Mouse (Mus musculus) Patski (cell line): ENCODE data around the gene Smim22. TPM values are rescaled to one million over a fixed set of nuclear protein-coding genes. Genes with fewer than 3 reads are reported as not detected.

Source experiments
- ATAC-seq: fragments of 100-300 bp; one replicate; pipeline ENCODE4 v1.8.0; 2021
- CTCF ChIA-PET: fragments of 350-600 bp; sonication (Branson Sonifier 250); formaldehyde crosslinking; loops from one replicate; lab custom pipeline; 2022; ENCODE audit warnings: inconsistent platforms; lab: Charles Lee
- POLR2A ChIA-PET: fragments of 350-600 bp; sonication (Branson Sonifier 250); formaldehyde crosslinking; loops from one replicate; lab custom pipeline; 2022; ENCODE audit warnings: antibody characterized with exemption, inconsistent platforms; lab: Charles Lee
- DNase-seq: peaks from one replicate; pipeline ENCODE4 v3.0.0-alpha.2; 2011; ENCODE audit warnings: low read depth, low spot score
- H3K27me3 ChIP-seq: fragments of 371-371 bp; one replicate; pipeline ENCODE4 v1.5.1; 2021
- CTCF ChIP-seq: fragments of 100-300 bp; IDR thresholded peaks from one replicate; pipeline ENCODE4 v1.5.1; 2021
- in situ Hi-C: fragments of 300-500 bp; cut with MboI; formaldehyde crosslinking; loops from 3 replicates; pipeline ENCODE4 v1.11.1; 2018; ENCODE audit warnings: low pct_unique_long_range_greater_than_20kb, mixed read lengths
- polyA plus RNA-seq: library from polyadenylated mRNA; unstranded; gene quantifications from one replicate; pipeline ENCODE4 v1.2.3, GENCODE M21; 2021

The Smim22 gene
- polyA plus RNA-seq, 1 experiment from 2014 or later: not detected

DNA sequence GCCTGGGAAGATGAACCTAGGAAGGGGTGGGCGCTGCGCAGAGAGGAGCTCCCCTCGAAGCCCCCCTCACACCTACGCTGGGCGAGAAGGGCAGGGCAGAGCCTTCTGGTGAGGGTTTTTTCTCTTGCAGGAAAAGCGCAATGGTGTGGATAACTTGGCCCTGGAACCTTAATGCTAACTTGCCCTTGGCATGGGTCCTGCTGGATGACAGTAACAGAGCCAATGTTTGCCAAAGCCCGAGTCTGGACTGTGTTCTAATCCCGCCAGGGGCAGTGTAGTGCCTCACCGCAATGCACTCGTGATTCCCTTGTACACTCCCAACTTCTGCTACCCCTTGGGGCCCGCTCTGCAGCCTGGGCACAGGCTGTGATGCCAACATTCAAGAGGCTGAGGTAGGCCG, 988 bp downstream of the Smim22 start:
- ATAC-seq (no peak), DNase-seq (no peak)
- POLR2A ChIA-PET: no interaction called here
- no peaks in the 10 kb centered on the region for H3K27me3 ChIP-seq
- no peak for TF ChIP-seq CTCF
- in situ Hi-C loops: no loop called here
- CTCF ChIA-PET: no interaction called here

DNA sequence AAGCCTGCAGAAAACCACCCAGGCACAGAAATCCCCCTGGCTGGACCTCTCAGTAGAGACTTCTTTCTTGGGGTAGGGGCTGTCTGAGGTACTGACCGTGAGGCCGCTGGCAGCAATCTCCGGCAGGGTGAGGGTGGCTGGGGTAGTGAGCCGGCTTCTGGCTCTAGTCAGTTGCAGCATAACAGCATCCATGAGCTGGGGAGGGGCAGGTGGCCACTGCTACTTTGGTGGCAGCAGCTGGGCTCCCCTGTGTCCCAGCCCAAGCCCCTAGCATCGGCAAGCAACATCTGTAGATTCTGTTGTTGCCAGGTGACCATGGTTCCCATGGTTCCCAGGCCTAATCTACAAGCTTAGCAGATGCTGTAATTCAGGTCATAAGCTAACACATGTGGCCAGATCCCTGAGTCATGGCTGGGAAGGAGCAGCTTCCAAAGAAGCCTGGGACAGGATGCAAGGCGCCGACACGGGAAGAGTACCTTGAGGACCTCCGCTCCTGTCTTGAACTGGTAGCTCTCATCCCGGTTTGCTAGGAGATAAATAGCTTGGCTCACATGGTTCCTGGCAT, 3.4 kb downstream of the Smim22 start:
- DNase-seq (no peak), ATAC-seq (no peak)
- no peaks in the 10 kb centered on the region for H3K27me3 ChIP-seq
- no peak for TF ChIP-seq CTCF
- ChIA-PET CTCF (interaction anchor here (1.3 kb wide), 1 partner anchor 27 kb away, joined by 4 read pairs; no protein-coding TSS in a partner anchor), POLR2A (interaction anchor here (0.6 kb wide), 1 partner anchor 15 kb away, joined by 7 read pairs; no protein-coding TSS in a partner anchor)
- in situ Hi-C loops: loop anchor here (5.0 kb wide), 1 partner anchor 43 kb away; no protein-coding TSS in a partner anchor

DNA sequence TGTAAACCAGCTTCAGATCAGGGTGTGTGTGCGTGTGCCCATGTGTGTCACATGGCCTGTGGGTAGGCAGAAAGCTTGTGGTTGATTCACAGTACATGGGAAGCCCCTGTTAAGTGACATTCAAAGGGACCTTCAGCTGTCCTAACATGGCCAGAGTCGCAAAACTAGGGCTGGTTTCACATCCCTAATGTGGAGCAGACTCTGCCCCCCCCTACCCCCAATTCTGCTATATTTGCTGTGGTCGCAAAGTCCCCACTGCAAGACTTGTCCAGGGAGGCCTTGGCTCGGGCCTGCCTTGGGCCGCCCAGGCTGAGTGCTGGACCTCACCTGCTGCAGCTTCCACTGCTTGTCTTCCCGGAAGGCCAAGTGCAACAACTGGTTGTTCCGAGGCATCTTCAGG, 4.2 kb downstream of the Smim22 start:
- H3K27me3 ChIP-seq: no peaks in the 10 kb centered on the region
- in situ Hi-C loops: loop anchor here (5.0 kb wide), 1 partner anchor 44 kb away; no protein-coding TSS in a partner anchor
- DNase-seq (no peak), ATAC-seq (no peak)
- CTCF ChIA-PET: interaction anchor here (1.3 kb wide), 1 partner anchor 28 kb away, joined by 4 read pairs; no protein-coding TSS in a partner anchor
- TF ChIP-seq CTCF: no peak
- POLR2A ChIA-PET: interaction anchor here (0.6 kb wide), 1 partner anchor 14 kb away, joined by 7 read pairs; no protein-coding TSS in a partner anchor

DNA sequence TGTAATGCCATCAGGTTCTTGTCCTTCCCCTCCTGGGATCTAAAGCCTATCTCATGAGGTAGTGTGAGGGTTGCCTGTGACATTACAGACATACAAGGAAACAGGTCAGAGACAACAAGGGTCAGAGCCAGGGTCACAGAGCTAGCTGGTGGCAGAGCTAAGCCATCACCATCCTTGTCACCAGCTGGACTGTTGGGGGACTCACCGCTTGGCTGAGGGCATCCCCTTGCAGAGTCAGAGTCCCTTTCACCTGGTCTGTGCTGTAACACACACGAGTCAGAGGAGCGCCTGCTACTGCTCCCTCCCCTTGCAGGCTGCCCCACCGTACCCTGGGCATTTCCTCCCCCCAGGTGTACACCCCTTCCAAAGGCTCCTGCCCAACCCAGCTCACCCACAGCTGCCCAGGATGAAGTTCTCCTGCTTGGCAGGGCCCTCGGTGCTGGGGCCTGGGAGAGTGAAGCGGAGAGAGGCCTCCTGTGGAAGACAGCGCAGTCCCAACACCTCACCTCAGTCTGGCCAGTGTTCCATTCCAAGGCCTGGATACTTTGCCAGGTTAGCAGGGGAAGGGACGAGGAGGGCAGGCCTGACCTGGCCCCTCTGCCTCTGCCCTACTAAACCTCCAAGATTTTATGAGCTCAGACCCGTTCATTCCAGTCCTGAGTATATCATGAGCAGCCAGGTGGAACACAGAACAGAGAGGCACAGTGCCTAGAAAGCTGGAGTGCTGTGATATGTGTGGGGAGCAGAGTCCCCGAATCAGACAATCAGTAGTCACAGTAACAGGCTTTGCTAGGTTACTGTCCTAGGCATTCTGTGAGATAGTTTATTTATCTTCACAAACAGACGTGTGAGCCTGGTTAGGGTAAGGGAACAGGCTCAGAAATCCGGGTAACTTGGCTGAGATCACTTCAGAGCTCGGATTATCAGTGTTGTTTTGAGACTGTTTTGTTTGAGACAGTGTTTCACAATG, 5.2 kb downstream of the Smim22 start:
- TF ChIP-seq CTCF: no peak
- in situ Hi-C loops: loop anchor here (5.0 kb wide), 1 partner anchor 45 kb away; no protein-coding TSS in a partner anchor
- peak; percentile 20 for DNase-seq
- POLR2A ChIA-PET: interaction anchor here (0.5 to 1.2 kb wide), 2 partner anchors 9 to 15 kb away, joined by 3 to 4 read pairs; no protein-coding TSS in a partner anchor
- no peaks in the 10 kb centered on the region for H3K27me3 ChIP-seq
- CTCF ChIA-PET: interaction anchor here (1.2 kb wide), 3 partner anchors 14 to 35 kb away, joined by 3 read pairs; partner anchors contain the start of gene Sept12
- peak; percentile 21 for ATAC-seq

DNA sequence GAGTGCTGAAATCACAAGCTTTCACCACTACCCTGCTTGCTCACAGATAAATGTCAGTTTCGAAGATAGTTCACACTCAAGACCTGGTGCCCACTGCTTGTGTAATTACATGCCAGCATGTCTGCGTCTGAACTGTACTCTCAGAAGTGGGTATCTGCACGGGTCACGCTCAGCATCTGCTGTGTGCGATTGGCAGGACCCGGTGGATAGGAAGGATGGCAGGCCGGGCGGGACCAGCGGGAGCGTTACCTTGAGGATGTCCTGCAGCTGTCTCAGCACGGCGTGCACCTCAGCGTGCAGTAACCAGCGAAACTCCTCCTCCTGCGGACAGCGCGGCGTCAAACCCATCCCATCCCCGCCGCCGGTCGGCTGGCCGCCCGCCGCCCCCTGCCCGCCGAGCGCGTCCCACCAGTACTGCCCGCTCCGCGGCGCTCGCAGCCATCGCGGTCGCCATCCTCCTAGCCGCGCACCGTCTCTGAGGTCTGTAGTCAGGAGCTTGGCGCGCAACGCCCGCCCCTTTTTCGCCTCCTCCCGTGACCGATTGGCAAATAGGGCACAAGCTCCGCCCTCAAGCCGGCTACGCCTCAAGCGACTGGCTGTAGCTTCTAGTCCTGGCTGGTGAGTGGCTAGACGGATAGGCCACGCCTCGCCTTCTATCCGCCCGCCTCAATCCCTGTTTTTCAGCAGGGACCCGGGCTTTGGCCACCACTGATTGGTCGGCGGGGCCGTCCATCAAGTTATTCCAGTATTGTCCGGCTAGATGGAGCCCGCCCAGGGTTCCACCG, 6.2 kb downstream of the Smim22 start, which contains the start of gene Rogdi:
Gene Rogdi (minus strand): TSS at position 500 of the 785 bp plus-strand sequence.
- peak; percentile 91 for DNase-seq
- CTCF ChIA-PET: interaction anchor here (0.9 to 1.2 kb wide), 4 partner anchors 15 to 36 kb away, joined by 3 read pairs; partner anchors contain the start of gene Sept12
- TF ChIP-seq CTCF: no peak
- in situ Hi-C loops: loop anchor here (5.0 kb wide), 1 partner anchor 46 kb away; no protein-coding TSS in a partner anchor
- ATAC-seq: peak; percentile 94
- POLR2A ChIA-PET: interaction anchor here (1.2 kb wide), 1 partner anchor 8 kb away, joined by 4 read pairs; no protein-coding TSS in a partner anchor
- H3K27me3 ChIP-seq: no peaks in the 10 kb centered on the region

DNA sequence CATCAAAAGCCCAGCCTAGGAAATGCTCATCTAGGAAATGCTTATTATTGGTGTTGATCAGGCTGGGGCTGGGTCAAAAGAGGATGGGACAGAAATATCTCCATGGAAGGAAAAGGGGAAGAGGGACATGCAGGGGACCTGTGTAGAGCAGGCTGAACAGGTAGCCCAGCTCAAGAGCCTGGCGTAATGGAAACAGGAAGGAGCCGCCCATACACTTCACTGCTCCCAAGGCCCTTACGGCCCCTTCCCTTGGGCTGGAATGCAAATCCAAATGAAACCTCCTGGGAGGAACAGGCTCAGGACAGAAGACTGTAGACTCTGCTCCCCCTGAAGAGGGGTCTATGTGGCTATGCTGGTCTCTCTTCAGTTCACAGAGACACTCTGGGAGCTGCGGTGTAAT, 7.5 kb downstream of the Smim22 start:
- POLR2A ChIA-PET: interaction anchor here (1.3 kb wide), 1 partner anchor 42 kb away, joined by 3 read pairs; no protein-coding TSS in a partner anchor
- in situ Hi-C loops: loop anchor here (5.0 kb wide), 1 partner anchor 47 kb away; no protein-coding TSS in a partner anchor
- no peaks in the 10 kb centered on the region for H3K27me3 ChIP-seq
- CTCF ChIA-PET: interaction anchor here (1.3 kb wide), 1 partner anchor 34 kb away, joined by 4 read pairs; no protein-coding TSS in a partner anchor
- no peak for ATAC-seq
- no peak for DNase-seq
- no peak for TF ChIP-seq CTCF

DNA sequence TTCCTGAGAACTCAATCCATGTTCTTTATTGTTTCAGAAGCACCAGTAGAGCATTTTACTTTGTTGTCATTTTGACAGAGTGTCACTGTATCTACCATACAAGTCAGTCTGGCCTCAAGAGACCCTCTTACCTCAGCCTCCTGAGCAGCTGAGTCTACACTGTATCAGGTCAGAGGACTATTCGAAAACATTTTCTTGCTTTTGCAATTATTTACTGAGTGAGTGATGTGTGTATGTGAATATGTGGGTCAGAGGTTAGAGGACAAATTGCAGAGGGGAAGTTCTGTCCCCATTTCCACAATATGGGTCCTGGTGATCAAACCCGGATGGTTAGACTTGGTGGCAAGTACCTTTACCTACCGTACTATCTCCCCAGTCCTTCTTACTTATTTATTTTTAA, 16.9 kb downstream of the Smim22 start:
- H3K27me3 ChIP-seq: no peaks in the 10 kb centered on the region
- POLR2A ChIA-PET: no interaction called here

DNA sequence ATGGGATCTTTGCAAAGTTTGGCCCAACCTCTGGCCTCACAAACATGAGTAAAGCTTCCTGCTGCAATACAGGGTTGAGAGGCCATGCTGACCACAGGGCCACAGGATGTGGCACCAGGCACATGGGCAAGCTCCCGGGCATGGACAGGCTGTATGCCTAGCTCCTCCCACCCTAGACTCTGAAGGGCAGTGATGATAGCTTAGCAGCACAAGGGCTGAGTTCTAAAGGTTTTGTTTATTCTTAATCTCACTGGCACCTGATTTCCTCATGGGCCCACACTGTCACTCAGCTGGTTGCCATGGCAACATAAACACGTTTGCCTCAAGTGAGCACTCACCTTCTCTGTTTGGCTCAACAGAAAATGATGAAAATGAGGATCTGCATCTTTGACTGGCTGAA, 22.8 kb downstream of the Smim22 start:
- DNase-seq (no peak), ATAC-seq (no peak)
- no peaks in the 10 kb centered on the region for H3K27me3 ChIP-seq
- no peak for TF ChIP-seq CTCF
- ChIA-PET POLR2A (no interaction called here), CTCF (interaction anchor here (1.6 to 2.0 kb wide), 2 partner anchors 12 to 14 kb away, joined by 4 to 6 read pairs; no protein-coding TSS in a partner anchor)
- in situ Hi-C loops: no loop called here

More for the DNA sequence above, 16.9 kb downstream of the Smim22 start:
- no peak for ATAC-seq
- in situ Hi-C loops: no loop called here
- no peak for DNase-seq
- TF ChIP-seq CTCF: no peak
- CTCF ChIA-PET: interaction anchor here (1.4 kb wide), 1 partner anchor 10 kb away, joined by 5 read pairs; no protein-coding TSS in a partner anchor

GRCm38 (mm10) chr16:5035591-5035990, 28.5 kb downstream of the Smim22 start:
- ChIA-PET CTCF (interaction anchor here (1.2 kb wide), 1 partner anchor 10 kb away, joined by 3 read pairs; no protein-coding TSS in a partner anchor), POLR2A (no interaction called here)
- ATAC-seq: no peak
- in situ Hi-C loops: no loop called here
- H3K27me3 ChIP-seq: no peaks in the 10 kb centered on the region
- TF ChIP-seq CTCF: no peak
- no peak for DNase-seq
